ENCODE assay signal across 13 mouse cellular contexts in the genomic region with DNA sequence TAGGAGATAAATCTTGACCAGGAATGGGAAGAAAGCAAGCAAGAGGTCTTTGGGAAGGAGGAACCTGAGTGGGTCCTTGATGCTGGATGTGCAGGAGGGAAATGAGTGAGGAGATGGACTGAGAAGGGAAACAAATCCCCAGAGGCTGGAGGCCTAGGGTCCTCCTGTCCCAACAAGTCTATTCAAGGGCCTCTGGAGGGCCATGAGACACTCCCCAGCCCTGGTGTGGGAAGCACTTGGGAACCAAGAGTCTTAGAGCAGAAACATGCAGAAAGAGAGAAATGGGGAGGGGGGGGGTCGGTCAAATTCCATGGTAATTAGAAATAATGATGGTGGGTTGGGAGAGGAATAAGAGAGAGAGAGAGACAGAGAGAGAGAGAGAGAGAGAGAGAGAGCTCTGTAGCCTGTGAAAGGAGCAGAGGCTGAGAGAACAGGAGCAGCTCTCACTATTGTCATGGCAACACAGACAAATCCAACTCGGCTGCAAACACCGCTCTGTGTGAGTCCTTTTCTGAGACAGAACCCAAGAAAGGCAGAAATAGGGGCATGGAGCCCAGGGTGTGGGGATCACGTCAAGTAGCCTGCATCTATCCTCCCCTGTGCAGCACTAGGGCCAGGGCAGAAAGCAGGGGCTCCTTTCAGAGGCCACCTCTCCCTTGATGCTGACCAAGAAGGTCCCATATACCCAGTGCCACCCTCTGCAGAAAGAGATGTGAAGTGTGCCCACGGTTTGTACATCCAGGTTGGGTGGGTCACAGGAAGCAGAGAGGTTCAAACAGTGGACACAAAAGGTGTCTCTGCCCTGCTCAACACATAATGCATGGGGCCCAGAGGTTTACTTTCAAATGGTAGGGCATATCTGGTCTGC. TPM values are rescaled to one million over a fixed set of nuclear protein-coding genes. Genes with fewer than 3 reads are reported as not detected.
A peak's percentile ranks its signal among the peaks of the same experiment; 100 is the strongest.
DNase-seq lines count a peak whose midpoint lies in the region; ATAC-seq and TF ChIP-seq lines count a peak whose summit lies in the region.
"Had no signal": no experiment of that assay in that cellular context is flagged by ENCODE, and none has a peak within 500 bp of the region (broad histone marks: within the 10 kb centered on the region; RNA-seq: fewer than 3 reads in every experiment).

No protein-coding gene starts in this region.

- H3K36me3 ChIP-seq in embryonic facial prominence, embryonic 14.5 days (ENCODE audit: control insufficient read depth, insufficient read depth, low read length): no peaks in the 10 kb centered on the region
- no peaks in the 10 kb centered on the region for H3K36me3 ChIP-seq in hindbrain, embryonic 13.5 days
- H3K36me3 ChIP-seq in midbrain, embryonic 16.5 days (ENCODE audit: control insufficient read depth, insufficient read depth, low read length): no peaks in the 10 kb centered on the region

- H3K4me3 ChIP-seq in embryonic facial prominence, embryonic 14.5 days (ENCODE audit: low read depth, low read length): no peak overlapping the region
- H3K4me3 ChIP-seq in hindbrain, embryonic 13.5 days: no peak overlapping the region
- H3K4me3 ChIP-seq in midbrain, embryonic 16.5 days (ENCODE audit: low read depth, low read length): no peak overlapping the region
- H3K4me3 ChIP-seq: heart, adult 2 months had no signal

- no peaks in the 10 kb centered on the region for H3K9me3 ChIP-seq in embryonic facial prominence, embryonic 14.5 days (ENCODE audit: control insufficient read depth, low read length)
- no peaks in the 10 kb centered on the region for H3K9me3 ChIP-seq in hindbrain, embryonic 13.5 days
- H3K9me3 ChIP-seq in midbrain, embryonic 16.5 days (replicated peaks; ENCODE audit: control insufficient read depth, low read length, poor library complexity, severe bottlenecking): no peaks in the 10 kb centered on the region

- no peak for TF ChIP-seq CTCF in brain, embryonic 14.5 days (IDR thresholded peaks at IDR 0.05; ENCODE audit: borderline replicate concordance, extremely low read depth, insufficient read depth, insufficient read length)

- peak; percentile 90 for DNase-seq in brain, embryonic 14.5 days (ENCODE audit: low read depth)
- no peak for DNase-seq in embryonic facial prominence, embryonic 14.5 days (ENCODE audit: low spot score)
- no peak for DNase-seq in heart, adult 8-10 months (ENCODE audit: low spot score)
- no peak for DNase-seq in urinary bladder, postnatal 10 days (ENCODE audit: low spot score)
- DNase-seq: cerebellum, adult 2 months; heart, adult 2 months; kidney, adult 11 months; lung, adult 18-20 months; retina, postnatal 1 day; thymus, adult 2 months had no signal

- H3K9ac ChIP-seq in embryonic facial prominence, embryonic 14.5 days (ENCODE audit: low read depth, low read length): no peak overlapping the region
- H3K9ac ChIP-seq in hindbrain, embryonic 13.5 days: no peak overlapping the region
- H3K9ac ChIP-seq in midbrain, embryonic 16.5 days (ENCODE audit: low read depth, low read length): peak overlapping the region; percentile 48; the same call in 1 of the 2 replicates

- H3K4me1 ChIP-seq in embryonic facial prominence, embryonic 14.5 days (ENCODE audit: control insufficient read depth, insufficient read depth, low read length): no peaks in the 10 kb centered on the region
- H3K4me1 ChIP-seq in hindbrain, embryonic 13.5 days (replicated peaks): peaks cover 19% of the 10 kb centered on the region
- peaks cover 20% of the 10 kb centered on the region for H3K4me1 ChIP-seq in midbrain, embryonic 16.5 days (ENCODE audit: control insufficient read depth, insufficient read depth, low read length)

- WGBS in embryonic facial prominence, embryonic 14.5 days: 51% methylated on average over 5 of the region's 5 CpGs
- 21% methylated on average over 5 of the region's 5 CpGs for WGBS in hindbrain, embryonic 13.5 days
- 13% methylated on average over 5 of the region's 5 CpGs for WGBS in midbrain, embryonic 16.5 days

- peak; percentile 67; the same call in 1 of the 2 replicates for ATAC-seq in embryonic facial prominence, embryonic 14.5 days (ENCODE audit: low read depth)
- peak; percentile 89 for ATAC-seq in hindbrain, embryonic 13.5 days (ENCODE audit: low FRiP score)
- ATAC-seq in midbrain, embryonic 16.5 days: peak; percentile 92
- ATAC-seq in granulocyte monocyte progenitor cell, adult 5-6 weeks (replicated peaks; ENCODE audit: poor library complexity, severe bottlenecking): no peak

- no peak overlapping the region for H3K27ac ChIP-seq in embryonic facial prominence, embryonic 14.5 days (replicated peaks; ENCODE audit: low read depth, low read length)
- peak overlapping the region; percentile 70 for H3K27ac ChIP-seq in hindbrain, embryonic 13.5 days
- peak overlapping the region; percentile 88 for H3K27ac ChIP-seq in midbrain, embryonic 16.5 days (ENCODE audit: low read length)
- H3K27ac ChIP-seq: heart, adult 2 months had no signal

- no peaks in the 10 kb centered on the region for H3K27me3 ChIP-seq in embryonic facial prominence, embryonic 14.5 days (replicated peaks; ENCODE audit: control insufficient read depth, insufficient read depth, low read length)
- H3K27me3 ChIP-seq in hindbrain, embryonic 13.5 days: no peaks in the 10 kb centered on the region
- no peaks in the 10 kb centered on the region for H3K27me3 ChIP-seq in midbrain, embryonic 16.5 days (ENCODE audit: control insufficient read depth, insufficient read depth, low read depth, low read length)

- H3K4me2 ChIP-seq in embryonic facial prominence, embryonic 14.5 days (ENCODE audit: low read depth, low read length): no peak overlapping the region
- no peak overlapping the region for H3K4me2 ChIP-seq in hindbrain, embryonic 13.5 days
- peak overlapping the region; percentile 28 for H3K4me2 ChIP-seq in midbrain, embryonic 16.5 days (ENCODE audit: low read length)

- TF ChIP-seq POLR2A in brain, embryonic 14.5 days (IDR thresholded peaks at IDR 0.05; ENCODE audit: borderline replicate concordance, extremely low read depth, insufficient read depth, insufficient read length, poor library complexity, severe bottlenecking): no peak

RNA-seq across cellular contexts. Expression of gene Lrrn2, which starts 21.3 kb away (rescaled TPM):
- 43.4 and 54.4 TPM in 2 replicates for polyA plus RNA-seq in brain, embryonic 14.5 days (2012; rRNA removed)
- polyA plus RNA-seq in embryonic facial prominence, embryonic 14.5 days (2014; fragmentation: Nextera tagmentation; extraction: Ambion mirVana): 7.0 and 10.2 TPM in 2 replicates
- polyA plus RNA-seq in hindbrain, embryonic 13.5 days (2015; fragmentation: Nextera tagmentation; extraction: Ambion mirVana): 27.2 and 28.5 TPM in 2 replicates
- 59.1 and 61.4 TPM in 2 replicates for polyA plus RNA-seq in midbrain, embryonic 16.5 days (2015; fragmentation: Nextera tagmentation; extraction: Ambion mirVana)
- 1 to 10 TPM; 3.8 to 6.3 (median 4.7) TPM for total RNA-seq in heart, adult 8-10 months (2022)
- total RNA-seq in granulocyte monocyte progenitor cell, adult 5-6 weeks (2014; fragmentation: Nextera tagmentation): not detected in 2 replicates
- total RNA-seq in granulocyte monocyte progenitor cell, adult 5-6 weeks (2017): not detected in 2 replicates
